ENCODE assay signal across 8 mouse cellular contexts in genomic region chr15:25414011-25414746, GRCm38 (mm10). TPM values are rescaled to one million over a fixed set of nuclear protein-coding genes. Genes with fewer than 3 reads are reported as not detected.
DNase-seq lines count a peak whose midpoint lies in the region; ATAC-seq lines count a peak whose summit lies in the region.

No protein-coding gene starts in this region.

- H3K4me3 ChIP-seq in liver, embryonic 12.5 days, result peak overlapping the region; percentile 56
- peak overlapping the region; percentile 99 for H3K4me3 ChIP-seq in neural tube, embryonic 12.5 days

- DNase-seq in retina, postnatal 1 day, result peak; percentile 81
- DNase-seq in retina, embryonic 14.5 days (ENCODE audit: low spot score), result no peak
- DNase-seq in cerebellum, postnatal 4 days (ENCODE audit: low spot score in 2 of 2), result peak; percentile 42 to 72
- peak; percentile 15 for DNase-seq in gastrocnemius, postnatal 25 days
- DNase-seq in kidney, postnatal 4 days, result peak; percentile 67 to 80
- DNase-seq in thymus, postnatal 4 days, result peak; percentile 69

- no peak overlapping the region for H3K9ac ChIP-seq in liver, embryonic 12.5 days
- peak overlapping the region; percentile 99 for H3K9ac ChIP-seq in neural tube, embryonic 12.5 days

- H3K9me3 ChIP-seq in liver, embryonic 12.5 days (replicated peaks), result no peaks in the 10 kb centered on the region
- H3K9me3 ChIP-seq in neural tube, embryonic 12.5 days, result no peaks in the 10 kb centered on the region

- H3K4me2 ChIP-seq in liver, embryonic 12.5 days, result peak overlapping the region; percentile 65
- peak overlapping the region; percentile 75 for H3K4me2 ChIP-seq in neural tube, embryonic 12.5 days (replicated peaks)

- H3K27ac ChIP-seq in liver, embryonic 12.5 days, result no peak overlapping the region
- peak overlapping the region; percentile 95 for H3K27ac ChIP-seq in neural tube, embryonic 12.5 days

- no peak for ATAC-seq in liver, embryonic 12.5 days
- ATAC-seq in neural tube, embryonic 12.5 days (ENCODE audit: low FRiP score, low read depth), result peak; percentile 34

- H3K36me3 ChIP-seq in liver, embryonic 12.5 days, result no peaks in the 10 kb centered on the region
- 0 out of 2 replicates have a peak, but pooled peaks cover 3% of the 10 kb centered on the region for H3K36me3 ChIP-seq in neural tube, embryonic 12.5 days

- 1% methylated on average over 34 of the region's 36 CpGs for WGBS in liver, embryonic 12.5 days (ENCODE audit: insufficient replicate concordance)
- under 1% methylated on average over 34 of the region's 36 CpGs for WGBS in neural tube, embryonic 12.5 days

- H3K4me1 ChIP-seq in liver, embryonic 12.5 days, result peaks cover 15% of the 10 kb centered on the region; the same call in 1 of the 2 replicates
- peaks cover 26% of the 10 kb centered on the region for H3K4me1 ChIP-seq in neural tube, embryonic 12.5 days

- H3K27me3 ChIP-seq in liver, embryonic 12.5 days (replicated peaks), result peaks cover 43% of the 10 kb centered on the region
- H3K27me3 ChIP-seq in neural tube, embryonic 12.5 days (replicated peaks), result no peaks in the 10 kb centered on the region

RNA-seq across cellular contexts. Expression of gene Basp1, which starts 0.6 kb away (rescaled TPM):
- total RNA-seq in gastrocnemius, postnatal 25 days (2021), result 1 to 10 TPM; 3.7 to 3.9 TPM
- polyA plus RNA-seq in liver, embryonic 12.5 days (2016; fragmentation: Nextera tagmentation; extraction: Ambion mirVana), result 9.6 and 10.8 TPM in 2 replicates
- polyA plus RNA-seq in neural tube, embryonic 12.5 days (2016; fragmentation: Nextera tagmentation; extraction: Ambion mirVana), result 392 and 466 TPM in 2 replicates

Comparison
In these comparisons a context has a peak if more than half of its experiments do, and no peak if none do; other contexts are left out.
1. RNA of gene Basp1, which starts 0.6 kb away (polyA plus RNA-seq): 392 to 466 TPM in neural tube, embryonic 12.5 days; 9.6 to 10.8 TPM in liver, embryonic 12.5 days; every median in the first group is over 10 times any median in the second.